Mouse (Mus musculus) C2C12 (cell line): ENCODE data around the gene Nle1.

ENCODE experiments used
- CTCF ChIP-seq: IDR thresholded peaks from one replicate; pipeline ENCODE4 v1.5.1; 2011; ENCODE audit not compliant: control insufficient read depth, insufficient read depth, insufficient read length
- FOSL1 ChIP-seq: IDR thresholded peaks from one replicate; pipeline ENCODE4 v1.8.0; 2011; ENCODE audit warnings: mild to moderate bottlenecking, low read length; ENCODE audit not compliant: poor library complexity, insufficient read depth, severe bottlenecking
- MAX ChIP-seq: IDR thresholded peaks from one replicate; pipeline ENCODE4 v1.6.1; 2011; ENCODE audit warnings: mild to moderate bottlenecking, control low read depth
- MYOD1 ChIP-seq: IDR thresholded peaks from one replicate; pipeline ENCODE4 v1.6.1; 2011; ENCODE audit warnings: low read depth; ENCODE audit not compliant: control insufficient read depth, insufficient read length
- USF1 ChIP-seq: IDR thresholded peaks from one replicate; pipeline ENCODE4 v1.6.1; 2011; ENCODE audit warnings: low read depth, mild to moderate bottlenecking, control low read depth, moderate library complexity

- no peak for TF ChIP-seq CTCF
- no peak for TF ChIP-seq MYOD1
- no peak for TF ChIP-seq MAX
- TF ChIP-seq USF1, result no peak
- TF ChIP-seq FOSL1, result no peak
Measured at GRCm38 (mm10) chr11:82905816-82906215, 2.4 kb downstream of the Nle1 start.
